Mouse (Mus musculus): ENCODE results near the gene Gdf1.

Gdf1 gene

DNA sequence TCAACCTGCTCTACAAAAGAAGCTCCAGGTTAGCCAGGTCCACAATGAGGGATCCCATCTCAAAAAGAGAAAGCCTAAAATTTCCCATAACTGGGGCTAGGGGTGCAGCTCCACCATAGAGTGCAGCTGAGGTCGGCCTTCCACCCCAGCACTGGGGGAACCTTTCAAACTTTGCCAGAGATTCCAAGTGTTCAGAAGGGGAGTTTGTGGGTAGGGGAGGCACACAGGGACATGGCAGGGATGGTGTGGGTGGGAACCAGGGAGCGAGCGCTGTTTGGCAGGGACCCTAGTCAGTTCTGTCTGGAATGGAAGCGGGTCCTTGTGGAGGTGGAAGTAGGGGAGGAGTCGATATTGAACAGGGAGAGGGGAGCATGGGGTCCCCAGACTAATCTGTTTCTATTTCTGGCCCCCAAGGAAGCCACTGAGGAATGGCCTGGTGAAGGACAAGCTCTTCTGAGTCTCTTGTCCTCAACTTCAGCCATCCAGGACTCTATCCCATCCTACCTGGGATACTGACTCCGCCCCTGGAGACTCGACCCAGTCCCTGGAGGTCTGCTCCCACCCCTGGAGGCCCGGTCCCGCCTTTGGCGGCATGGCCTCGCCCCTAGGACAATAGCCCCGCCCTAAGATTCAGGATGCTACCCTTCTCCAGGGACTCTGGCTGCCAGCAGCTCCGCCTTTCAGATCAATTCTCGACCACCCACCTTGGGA lies at the start of gene Gdf1:
Gene Gdf1 (plus strand): TSS at position 694 of the 711 bp plus-strand sequence.
- DNase-seq (ENCODE audit: low spot score in 2 of 2) = no peak

DNA sequence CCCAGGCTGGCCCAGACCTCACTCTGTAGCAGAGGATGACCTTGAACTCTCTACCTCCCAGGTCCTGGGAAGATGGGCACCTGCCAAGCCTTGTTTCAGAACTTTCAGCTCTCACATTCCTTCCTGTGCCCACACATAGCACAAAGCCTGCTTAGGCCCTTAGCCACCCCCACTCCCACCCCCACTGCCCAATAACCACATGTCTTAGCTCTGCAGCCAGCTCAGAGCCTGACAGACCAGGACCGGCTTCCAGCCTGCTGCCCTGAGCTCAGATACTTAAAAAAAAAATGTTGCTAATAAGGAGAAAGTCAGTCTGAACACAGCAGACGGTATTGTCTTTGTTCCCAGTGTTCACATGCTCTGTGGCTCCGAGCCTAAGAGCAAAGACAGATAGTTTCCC lies 48.6 kb upstream of the Gdf1 start:
- DNase-seq (ENCODE audit: low spot score in 2 of 2) = no peak

DNA sequence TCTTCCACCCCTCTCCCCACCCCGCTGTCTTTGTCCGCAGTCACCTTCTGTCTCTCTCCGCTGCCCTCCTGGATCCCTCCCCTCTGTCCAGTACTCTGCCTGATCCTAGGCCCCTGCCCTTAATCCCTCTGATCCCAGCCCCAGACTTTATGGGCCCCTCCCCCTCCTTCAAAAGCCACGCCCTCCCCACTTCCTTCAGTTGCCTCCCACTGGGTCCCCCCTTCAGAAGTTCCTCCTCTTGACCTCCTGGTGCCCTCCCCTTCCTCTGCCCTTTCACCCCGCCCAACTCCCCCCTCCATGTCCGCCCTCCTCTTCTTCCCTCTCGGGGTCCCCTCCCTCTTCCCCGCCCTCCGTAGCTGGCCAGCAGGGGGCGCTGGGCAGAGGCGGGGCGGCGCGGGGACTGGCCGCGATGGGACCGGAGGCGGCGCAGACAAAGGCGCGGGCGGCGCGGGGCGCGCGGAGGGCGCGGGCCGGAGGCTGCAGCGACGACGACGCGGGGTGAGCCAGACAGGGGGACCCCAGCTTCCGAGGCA lies 46.9 kb upstream of the Gdf1 start, which contains the start of gene Homer3:
Gene Homer3 (plus strand): TSS at position 225 of the 533 bp plus-strand sequence.
- peak; percentile 92 to 93 for DNase-seq (ENCODE audit: low spot score in 2 of 2)

DNA sequence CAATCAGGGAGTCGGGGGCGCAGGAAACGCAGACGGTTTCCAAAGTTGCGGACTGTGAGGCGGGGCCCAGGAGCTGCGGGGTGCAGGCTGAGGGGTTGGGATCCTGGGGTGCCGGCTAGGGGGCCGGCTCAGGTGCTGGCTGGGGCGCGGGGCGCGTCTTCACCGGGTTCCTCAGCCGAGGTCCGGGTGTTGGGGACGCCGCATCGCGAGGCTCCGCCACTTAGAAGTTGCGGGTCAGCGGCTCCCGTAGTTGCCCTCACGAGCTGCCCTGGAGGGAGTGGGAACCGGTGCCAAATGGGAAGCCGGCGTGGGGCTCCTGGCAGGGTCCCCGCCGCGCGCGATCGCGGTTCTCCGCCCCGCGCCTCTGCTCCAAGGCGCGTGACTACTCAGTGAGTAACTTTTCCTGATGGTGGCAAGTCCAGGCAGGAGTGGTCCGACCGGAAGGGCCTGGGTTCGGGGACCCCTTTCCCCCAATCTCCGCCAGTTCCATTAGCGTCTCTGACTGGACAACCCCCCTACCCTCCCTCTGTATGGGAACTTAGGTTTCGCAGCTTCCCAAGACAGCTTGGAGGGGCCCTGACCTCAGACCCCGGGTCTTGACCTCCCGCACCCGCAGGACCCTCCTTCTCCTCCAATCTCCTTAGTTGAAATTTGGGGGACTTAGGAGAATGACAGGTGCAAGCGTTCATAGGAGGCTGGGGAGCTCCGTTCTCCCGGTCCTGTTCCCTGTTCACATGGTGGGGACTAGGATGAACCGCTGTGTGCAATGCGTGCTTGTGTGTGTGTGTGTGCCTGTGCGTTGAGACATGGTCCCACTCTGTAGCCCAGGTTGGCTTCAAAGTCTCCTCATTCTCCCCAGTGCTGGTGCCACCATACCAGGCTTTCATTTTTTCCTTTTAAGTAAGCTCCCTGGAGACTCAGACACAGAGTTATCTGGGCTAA lies 46.2 kb upstream of the Gdf1 start:
- peak in 1 of 2 experiments; percentile 10 for DNase-seq (ENCODE audit: low spot score in 2 of 2)

DNA sequence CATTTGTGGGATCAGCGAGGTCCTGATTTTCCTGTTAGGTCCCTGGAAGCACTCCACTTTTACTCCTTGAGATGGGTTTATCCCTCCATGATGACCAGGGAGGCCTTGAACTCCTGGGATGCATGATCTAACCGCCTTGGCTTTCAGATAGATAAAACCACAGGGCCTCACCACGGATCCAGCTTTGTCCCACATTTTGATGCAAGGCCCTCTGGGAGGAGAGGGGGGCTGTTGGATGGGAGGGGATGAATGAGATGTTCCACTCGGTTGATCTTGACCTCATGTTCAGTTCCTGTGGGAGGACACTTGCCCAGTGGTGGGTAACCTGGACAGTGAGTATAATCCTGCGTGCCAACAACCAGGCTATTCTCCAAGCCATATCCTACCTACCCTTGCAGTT lies 45.2 kb upstream of the Gdf1 start:
- DNase-seq (ENCODE audit: low spot score in 2 of 2) = no peak

DNA sequence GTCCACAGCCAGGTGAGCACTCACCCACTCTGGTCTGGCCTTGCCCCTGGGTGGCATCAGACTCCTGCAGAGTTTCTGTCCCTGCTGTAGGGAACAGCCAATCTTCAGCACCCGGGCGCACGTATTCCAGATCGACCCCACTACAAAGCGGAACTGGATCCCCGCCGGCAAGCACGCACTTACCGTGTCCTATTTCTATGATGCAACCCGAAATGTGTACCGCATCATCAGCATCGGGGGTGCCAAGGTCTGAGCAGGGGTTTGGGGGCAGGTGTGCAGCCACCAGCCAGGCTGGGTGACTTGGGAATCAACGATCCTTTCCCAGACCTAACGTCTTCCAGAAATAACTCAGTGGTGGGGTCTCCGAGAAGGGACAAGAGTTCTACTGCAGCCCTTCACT lies 44.3 kb upstream of the Gdf1 start:
- DNase-seq (ENCODE audit: low spot score in 2 of 2) = no peak

DNA sequence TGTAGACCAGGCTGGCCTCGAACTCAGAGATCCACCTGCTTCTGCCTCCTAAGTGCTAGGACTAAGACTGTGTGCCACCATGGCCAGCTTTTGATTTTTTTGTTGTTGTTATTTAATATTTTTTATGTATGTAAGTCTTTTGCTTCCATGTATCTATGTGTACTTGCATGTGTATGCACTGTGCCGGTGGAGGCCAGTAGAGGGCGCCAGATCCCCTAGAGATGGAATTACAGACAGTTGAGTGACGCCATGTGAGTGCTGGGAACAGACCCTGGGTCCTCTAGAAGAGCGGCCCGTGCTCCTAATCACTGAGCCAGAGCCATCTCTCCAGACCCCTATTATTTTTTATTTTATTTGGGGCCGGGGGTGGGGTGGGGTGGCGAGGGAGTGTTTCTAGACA lies 42.9 kb upstream of the Gdf1 start:
- no peak for DNase-seq (ENCODE audit: low spot score in 2 of 2)

DNA sequence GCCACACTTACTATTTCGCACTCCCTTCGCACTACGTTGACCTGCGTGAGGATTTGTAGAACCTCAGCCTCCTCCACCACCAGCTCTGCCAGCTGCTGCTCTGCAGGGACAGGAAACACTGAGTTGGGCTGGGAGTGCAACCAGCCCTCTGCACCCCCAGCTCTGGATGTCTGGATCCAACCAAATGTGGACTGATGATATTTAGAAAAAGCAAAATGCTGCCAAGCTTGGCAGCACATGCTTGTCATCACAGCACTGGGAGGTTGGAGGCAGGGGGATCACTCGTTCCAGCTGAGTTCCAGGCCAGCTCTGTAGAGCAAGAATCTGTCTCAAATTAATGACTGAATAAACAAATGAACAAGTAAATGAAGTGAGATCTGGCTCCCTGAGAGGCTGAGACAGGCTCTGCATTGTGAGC lies 35.6 kb upstream of the Gdf1 start:
- DNase-seq (ENCODE audit: low spot score in 2 of 2) = no peak

DNA sequence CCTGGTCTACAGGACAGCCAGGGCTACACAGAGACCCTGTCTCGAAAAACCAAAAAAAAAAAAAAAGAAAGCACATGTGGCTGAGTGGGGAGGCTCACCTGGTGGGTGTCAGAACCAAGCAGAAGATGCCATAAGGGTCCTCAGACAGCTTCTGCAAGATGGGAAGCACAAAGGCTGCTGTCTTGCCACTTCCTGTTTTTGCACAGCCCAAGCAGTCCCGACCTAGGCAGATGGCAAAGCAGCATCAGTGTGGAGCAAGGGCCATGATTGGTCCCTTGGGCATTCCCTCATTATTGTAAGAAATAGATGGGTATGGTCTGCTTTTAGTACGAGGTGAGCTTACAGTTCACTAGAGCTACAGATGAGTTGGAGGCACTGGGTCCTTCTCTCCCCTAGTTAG lies 28.7 kb upstream of the Gdf1 start:
- no peak for DNase-seq (ENCODE audit: low spot score in 2 of 2)

DNA sequence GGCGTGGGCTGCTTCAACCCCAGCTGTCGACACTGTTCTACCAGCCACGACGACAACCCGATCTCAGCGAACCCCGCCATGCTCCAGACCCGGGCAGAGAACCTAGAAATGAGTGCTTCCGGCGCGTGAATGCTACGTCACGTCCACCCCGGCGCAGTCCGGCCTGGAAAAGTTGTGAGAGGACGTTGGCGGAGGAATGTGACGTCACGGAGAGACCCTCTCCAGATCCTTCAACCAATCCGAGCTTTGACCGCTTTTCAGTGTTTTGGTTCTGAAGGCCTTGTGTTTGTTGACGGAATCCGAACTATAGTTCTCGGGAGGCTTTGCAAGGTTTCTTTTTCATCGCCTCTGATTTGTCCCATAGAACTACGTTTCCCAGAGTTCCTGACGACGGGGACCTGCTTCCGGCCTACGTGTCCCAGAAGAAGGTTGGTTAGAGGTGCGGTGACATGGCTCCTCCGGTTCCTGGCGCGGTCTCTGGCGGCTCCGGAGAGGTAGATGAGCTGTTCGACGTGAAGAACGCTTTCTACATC lies 27.2 kb upstream of the Gdf1 start, which contains the start of the genes Ddx49 and Cope:
Gene Ddx49 (minus strand): TSS at position 132 of the 533 bp plus-strand sequence.
Gene Cope (plus strand): TSS at position 161 of the 533 bp plus-strand sequence.
- peak; percentile 90 to 91 for DNase-seq (ENCODE audit: low spot score in 2 of 2)

DNA sequence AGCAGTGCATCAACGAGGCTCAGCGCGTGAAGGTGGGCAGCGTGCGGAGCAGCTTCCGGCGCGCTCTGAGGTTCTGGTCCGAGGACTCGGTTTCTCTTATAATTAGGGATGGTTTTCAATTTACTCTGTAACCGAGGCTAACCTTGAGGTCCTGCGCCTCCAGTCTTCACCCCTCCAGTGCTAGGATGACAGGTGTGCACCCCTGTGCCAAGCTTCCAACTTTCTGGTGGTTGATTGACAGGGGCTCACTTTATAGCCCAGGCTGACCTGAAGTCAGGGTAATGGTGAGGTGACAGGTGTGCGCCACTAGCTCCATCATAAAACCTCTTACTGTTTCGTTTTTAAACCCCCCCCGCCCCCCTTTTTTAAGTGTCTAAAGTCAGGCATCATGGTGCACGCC lies 26.7 kb upstream of the Gdf1 start:
- no peak for DNase-seq (ENCODE audit: low spot score in 2 of 2)

DNA sequence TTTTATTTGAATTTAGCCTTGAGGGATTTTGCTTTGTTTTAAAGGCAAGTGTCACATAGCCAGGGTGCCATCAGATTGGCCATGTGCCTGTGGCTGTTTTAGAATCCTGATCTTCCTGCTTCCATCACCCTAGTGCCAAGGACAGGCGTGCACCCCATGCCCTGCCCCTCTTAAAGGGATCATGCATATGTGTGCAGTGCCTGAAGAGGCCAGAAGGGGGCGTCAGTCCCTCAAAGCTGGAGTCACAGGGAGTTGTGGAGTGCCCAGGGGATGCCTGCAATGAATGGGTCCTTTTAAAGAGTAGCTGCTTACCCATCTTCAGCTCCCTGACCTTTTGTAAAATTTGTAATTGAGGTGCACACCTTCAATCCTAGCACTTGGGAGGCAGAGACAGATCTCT lies 20.3 kb upstream of the Gdf1 start:
- no peak for DNase-seq (ENCODE audit: low spot score in 2 of 2)

DNA sequence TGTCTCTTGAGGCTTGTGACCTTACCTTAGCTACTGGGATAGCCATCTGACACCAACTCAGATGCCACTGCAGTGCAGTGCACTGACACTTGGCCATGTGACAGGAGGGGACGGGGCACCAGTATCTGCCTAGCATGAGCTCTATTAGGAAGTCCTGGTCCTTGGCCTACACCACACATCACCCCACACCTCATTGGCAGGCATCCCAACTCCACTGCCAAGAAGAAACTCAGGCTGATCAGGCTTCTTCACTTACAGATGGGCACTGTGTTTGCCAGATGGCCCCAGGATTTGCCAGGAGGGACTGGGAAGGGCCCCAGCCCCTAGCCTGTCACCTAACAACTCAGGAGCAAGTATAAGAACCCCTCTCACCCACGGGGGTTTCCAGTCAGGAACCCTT lies 16.2 kb upstream of the Gdf1 start:
- no peak for DNase-seq (ENCODE audit: low spot score in 2 of 2)

DNA sequence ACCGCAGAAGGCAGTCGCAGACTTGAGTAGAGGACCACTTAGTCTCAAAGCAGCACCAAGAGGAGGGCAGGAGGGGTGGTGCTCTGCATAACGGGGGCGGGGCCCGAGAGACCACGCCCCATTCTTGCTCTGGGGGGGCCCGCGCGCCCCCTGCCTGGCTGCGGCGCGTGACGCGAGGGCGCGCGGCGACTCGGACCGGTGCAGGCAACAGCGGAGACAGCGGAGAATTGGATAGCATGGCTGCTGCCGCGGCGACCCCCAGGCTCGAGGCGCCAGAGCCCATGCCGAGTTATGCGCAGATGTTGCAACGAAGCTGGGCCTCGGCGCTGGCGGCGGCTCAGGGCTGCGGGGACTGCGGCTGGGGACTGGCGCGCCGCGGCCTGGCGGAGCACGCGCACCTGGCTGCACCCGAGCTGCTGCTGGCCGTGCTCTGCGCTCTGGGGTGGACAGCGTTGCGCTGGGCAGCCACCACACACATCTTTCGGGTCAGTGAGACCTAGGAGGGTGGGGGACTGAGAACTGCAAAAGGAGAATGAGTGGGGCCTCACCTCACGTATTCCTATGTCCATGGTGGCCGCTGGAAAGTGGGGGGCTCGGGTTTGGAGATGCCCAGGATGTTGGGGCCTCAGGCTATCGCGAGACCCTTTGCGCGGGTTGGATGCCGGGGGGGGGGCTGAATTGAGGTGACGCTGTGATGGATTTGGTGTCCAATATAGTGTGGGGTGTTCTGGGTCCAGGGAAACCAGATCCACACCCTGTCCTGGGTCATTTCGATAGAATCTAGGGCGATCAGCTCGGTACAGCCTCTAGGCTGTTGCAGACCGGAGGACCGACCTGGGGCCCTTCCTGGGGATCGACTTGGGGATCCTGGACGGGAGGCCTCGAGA lies 13.8 kb upstream of the Gdf1 start, which contains the start of gene Cers1:
Gene Cers1 (plus strand): TSS at position 152 of the 887 bp plus-strand sequence.
- peak; percentile 26 to 31 for DNase-seq (ENCODE audit: low spot score in 2 of 2)

DNA sequence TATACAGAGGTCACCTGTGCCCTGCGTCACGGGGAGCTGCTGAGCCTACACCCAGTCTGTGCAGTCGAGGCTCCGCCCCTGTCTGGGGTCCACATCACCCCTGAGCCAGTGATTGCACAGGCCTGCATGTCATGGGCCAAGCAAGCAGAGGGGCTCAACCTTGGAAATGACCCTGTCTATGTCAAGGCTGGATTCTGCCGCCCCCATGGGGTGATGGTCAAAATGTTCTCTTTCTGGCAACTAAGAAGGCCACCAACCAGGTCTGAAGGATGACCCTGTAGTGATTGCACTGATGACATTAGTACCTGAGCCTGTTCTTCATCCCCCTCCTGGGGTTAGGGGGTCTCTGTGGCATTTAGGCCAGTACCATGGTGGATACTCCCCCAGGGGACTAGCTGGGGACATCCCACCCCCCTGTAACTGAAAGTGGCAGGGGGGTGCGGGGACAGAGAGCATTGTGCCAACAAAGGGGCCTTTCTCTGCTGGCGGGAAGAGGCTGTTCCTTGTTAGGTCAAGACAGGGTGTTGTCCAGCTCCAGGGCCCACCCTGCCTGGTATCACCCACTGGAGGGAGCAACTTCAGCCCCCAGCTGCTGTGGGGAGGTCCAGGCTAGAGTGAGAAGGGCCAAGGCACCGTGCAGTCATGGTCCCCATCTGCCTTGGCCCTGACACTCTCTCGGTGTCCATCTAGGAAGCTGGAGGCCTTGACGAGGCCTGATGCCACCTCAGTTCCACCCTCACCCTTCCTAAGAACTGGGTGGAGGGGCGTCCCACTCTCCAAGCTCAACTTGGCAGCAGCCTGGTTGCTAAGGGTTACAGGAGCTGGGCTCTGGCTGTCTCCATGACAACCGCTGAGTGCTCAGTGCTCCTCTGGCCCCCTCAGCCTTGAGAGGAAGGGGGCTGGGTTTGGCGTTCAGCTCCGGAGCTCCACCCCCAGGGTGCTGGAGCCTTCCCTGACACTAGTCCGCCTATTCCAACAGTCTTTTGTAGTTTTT lies 12.8 kb upstream of the Gdf1 start:
- no peak for DNase-seq (ENCODE audit: low spot score in 2 of 2)

DNA sequence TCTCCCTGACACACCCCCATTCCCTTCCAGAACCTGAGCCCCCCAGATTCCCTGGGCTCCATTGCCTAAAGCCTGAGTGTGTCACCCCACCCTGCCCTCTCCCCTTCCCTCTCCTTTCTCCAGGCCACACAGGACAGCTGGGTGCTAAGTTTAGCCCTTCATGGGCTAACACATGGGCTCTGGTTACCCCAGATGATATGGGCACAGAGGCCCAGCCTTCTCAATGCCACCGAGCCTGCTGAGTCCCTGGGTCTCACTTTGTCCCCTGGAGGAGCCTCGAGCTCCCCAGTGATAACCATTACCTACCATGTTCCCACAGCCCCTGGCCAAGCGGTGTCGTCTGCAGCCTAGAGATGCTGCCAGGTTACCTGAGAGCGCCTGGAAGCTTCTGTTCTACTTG lies 11.7 kb upstream of the Gdf1 start:
- DNase-seq (ENCODE audit: low spot score in 2 of 2) = no peak

DNA sequence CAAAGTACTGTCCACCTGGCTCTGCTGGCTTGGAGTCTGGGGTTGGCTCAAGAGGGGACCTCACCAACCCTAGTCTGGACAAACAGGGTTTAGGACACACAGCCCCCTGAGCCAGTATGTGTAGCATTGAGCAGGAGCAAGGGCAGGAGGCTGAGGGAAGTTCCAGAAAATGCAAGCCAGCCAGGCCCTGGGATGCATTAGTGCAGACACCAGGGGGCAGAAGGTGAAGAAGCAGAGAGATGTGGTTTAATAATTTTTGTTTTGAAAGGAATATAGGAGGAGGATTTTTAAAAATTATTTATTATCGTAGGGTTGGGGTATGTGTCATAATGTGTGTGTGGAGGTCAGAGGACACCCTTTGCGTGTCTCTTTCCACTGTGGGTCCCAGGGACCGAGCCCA lies 5.9 kb upstream of the Gdf1 start:
- DNase-seq (ENCODE audit: low spot score in 2 of 2) = no peak

DNA sequence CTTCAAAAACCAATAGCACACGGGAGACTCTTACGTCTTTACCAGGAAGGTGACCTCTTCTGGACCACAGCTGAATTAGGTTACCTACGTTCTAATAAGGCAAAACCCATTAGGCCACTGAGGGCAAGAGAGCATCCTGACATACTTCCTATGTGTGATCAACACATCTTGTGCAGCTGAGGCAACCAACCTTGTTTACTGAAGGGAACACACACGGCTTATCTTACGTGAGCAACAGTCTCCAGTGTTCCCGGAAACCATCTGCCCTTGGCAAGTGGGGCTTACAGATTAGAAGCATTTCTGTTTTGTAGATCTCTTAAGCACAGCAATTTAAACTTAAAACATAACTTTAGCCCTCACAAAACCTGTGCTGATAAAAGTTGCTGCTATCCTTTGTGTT lies 2.1 kb upstream of the Gdf1 start:
- no peak for DNase-seq (ENCODE audit: low spot score in 2 of 2)

DNA sequence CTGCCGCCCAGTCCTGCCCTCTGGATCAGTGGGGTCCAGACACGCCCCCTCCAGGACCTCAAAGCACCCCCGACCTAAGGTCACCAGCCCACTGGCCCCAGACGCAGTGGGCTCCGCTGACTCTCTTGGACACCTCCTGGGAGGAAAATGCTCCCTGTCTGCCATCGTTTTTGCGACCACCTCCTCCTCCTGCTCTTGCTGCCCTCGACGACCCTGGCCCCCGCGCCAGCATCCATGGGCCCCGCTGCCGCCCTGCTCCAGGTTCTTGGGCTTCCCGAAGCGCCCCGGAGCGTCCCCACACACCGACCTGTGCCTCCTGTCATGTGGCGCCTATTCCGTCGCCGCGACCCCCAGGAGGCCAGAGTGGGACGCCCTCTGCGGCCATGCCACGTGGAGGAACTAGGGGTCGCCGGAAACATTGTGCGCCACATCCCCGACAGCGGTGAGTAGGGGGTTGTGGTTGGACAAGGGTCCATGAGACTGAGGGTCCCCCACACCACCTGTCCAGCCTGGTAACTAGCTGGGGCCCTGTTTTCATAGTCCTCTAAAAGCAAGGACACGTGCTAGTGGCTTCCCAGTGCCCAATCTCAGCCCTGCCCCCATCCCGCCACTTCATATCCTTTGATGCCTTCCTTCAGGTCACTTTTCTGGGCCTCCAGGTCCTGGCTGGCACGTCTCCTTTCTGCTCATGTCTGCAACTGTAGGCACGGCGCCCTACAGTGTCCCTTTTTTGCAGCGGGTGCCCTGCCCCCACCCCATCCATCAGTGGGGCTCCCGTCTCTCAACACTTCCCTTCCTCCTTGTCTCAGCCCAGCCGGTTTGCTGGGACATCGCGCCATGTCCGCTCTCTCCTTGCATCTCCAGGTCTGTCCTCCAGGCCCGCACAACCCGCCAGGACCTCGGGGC lies 471 bp downstream of the Gdf1 start:
- no peak for DNase-seq (ENCODE audit: low spot score in 2 of 2)

Measured in spleen, postnatal 36 days (tissue).